Mouse (Mus musculus) thymus, adult 2 months (tissue): ENCODE results near the gene Galnt10.

Experiments
- CTCF ChIP-seq: fragments of 200-500 bp; IDR thresholded peaks from 2 replicates; pipeline ENCODE4 v1.5.1; 2012; ENCODE audit warnings: mild to moderate bottlenecking, control low read depth, low read length, moderate library complexity, borderline replicate concordance; ENCODE audit not compliant: control insufficient read depth, poor library complexity, insufficient read depth; ENCODE audit errors: extremely low read depth
- POLR2A ChIP-seq: fragments of 200-500 bp; IDR thresholded peaks from 2 replicates; pipeline ENCODE4 v1.6.1; 2012; ENCODE audit warnings: mild to moderate bottlenecking, low read length, control low read depth, moderate library complexity; ENCODE audit not compliant: control insufficient read depth, poor library complexity, insufficient read depth; ENCODE audit errors: extremely low read depth

DNA sequence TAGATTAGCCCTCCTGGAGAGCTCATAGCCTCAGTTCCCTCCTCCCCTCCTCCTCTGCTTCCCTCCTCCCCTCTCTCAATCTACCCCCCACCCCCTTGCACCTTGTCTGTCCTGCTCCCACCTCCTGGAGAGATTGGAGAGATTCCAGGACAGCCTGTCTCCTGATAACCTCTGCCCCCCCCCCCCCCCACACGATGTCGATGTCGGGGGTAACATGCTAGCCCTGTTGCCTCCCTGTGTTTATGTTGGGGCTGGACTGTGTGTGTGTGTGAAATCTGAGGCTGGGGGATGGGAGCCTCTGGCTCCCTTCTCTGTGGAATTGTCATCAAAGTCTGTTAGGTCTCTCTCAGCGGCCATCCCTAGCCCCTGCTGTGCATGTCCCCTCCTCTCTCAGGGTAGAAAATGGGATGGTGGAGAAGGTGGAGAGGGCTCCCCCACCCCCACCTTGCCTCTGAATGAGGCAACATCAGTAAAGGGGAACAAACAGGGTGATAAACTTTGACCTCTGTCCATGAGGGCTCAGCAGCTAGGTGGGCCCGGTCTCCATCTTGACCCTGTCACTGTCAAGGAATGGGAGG is 26.0 kb downstream of the Galnt10 start:
- TF ChIP-seq POLR2A (no peak), CTCF (no peak)
